Mouse (Mus musculus): ENCODE results near the gene Heatr5b. TPM values are rescaled to one million over a fixed set of nuclear protein-coding genes. Genes with fewer than 3 reads are reported as not detected.
"Not testable (repeated sequence)": the region's sequence is repeated elsewhere in the genome, so short reads cannot be mapped to it uniquely, and the experiment has no call there.

Heatr5b gene
- total RNA-seq (2017): 12.3 to 29.5 TPM (median 25.0 TPM) in 3 replicates

DNA sequence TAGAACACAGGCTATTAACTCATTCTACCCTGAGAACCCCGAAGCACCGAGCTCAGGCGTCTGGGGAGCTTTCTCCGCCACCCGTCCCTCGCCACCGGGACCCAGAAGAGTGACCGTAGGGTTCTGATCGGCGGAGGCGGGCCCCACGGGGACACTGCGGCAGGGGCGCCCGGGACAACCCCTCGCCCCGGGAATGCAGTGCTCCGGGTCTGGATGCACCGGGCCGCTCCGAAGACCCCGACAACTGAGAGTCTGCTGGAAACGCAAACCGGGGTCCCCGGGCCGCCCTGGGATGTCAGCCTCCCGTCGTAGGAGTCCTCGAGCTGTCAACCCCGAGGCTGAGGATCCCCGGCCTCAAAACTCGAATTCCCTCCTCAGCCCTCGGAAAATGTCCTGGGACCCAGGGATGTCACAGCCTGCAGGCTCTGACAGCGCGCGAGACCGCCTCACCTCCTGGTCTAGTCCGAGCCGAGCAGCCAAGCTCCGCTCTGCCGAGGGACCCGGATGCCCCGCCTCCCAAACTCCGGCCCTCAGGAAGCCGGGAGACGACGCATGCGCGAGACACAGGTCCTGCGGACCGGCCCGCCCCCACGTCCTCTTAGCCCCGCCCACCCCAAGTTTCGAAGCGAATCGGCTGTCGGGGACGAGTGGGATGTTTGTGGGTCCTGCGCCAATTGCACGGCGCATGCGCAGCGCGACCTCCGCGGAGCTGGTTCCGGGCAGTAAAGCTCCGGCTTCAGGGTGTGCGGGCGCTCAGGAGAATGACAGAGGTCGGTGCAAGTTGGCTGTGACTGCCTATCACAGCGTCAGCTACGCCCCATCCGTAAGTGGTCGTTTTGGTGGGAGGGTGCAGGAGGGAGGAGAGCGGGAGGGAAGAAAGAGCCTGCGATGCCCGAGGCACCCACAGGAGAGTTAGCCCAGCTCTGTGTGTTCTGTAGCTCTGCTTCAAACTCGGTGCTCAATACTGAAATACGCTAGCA is at the start of gene Heatr5b, which contains the start of gene Gpatch11:
Gene Heatr5b, minus strand, starts transcription at position 509 of the 980 bp plus-strand sequence.
Gene Gpatch11, plus strand, starts transcription at position 712 of the 980 bp plus-strand sequence.
- ATAC-seq (replicated peaks; ENCODE audit: insufficient number of reproducible peaks, low FRiP score, low TSS enrichment, poor library complexity, severe bottlenecking): peak; percentile 89

DNA sequence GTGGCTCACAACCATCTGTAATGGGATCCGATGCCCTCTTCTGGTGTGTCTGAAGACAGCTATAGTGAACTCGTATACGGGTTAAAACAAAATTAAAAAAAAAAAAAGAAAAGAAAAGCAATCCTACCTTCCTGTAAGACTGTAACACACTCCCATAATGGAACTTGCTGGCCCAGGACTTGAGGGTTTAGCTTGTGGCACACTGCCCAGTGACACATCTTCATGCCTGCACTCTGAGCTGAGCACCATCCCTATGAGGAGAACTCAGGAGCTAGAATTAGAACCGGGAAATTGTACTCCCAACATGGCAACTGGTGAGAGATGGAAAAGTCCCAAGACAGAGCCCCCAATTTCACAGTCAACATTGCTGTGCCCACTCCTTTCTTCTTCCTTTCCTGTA is 48.1 kb upstream of the Heatr5b start:
- no peak for ATAC-seq (replicated peaks; ENCODE audit: insufficient number of reproducible peaks, low FRiP score, low TSS enrichment, poor library complexity, severe bottlenecking)

DNA sequence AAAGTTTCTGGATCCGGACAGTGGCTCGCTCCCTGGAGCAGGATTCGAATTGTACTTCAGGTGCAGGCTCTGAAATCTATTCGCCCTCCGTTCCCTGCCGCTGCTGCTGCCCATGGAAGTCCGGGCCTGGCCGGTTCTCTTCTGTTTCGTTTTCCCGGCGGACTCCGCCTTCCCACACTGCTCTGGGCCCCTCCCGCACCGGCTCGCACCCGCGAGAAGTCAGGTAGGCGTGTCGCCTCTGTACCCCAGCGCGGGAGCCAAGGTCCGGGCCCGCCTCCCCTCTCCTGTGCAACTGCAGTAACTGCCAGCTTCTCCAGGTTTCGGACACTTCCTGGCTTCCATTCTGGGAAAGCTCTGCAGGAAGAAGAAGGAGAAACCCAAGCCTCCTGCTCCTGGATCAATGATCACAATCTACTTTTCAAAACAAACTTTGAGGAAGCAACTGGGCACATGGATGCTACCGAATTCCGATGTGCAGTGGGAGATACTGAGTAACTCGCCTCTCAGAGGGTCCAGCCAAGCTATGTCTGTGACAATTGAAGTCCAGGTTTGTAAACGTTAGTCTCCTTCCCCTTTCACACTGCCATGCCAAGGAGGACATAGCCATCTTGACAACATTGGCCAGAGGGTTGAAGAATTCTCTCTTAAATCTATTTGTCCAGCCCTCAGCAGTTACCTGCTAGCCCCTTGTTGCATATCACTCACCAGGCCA is 47.4 kb upstream of the Heatr5b start, which contains the start of gene Eif2ak2:
Gene Eif2ak2, minus strand, starts transcription at position 173 of the 712 bp plus-strand sequence.
- peak; percentile 77 for ATAC-seq (replicated peaks; ENCODE audit: insufficient number of reproducible peaks, low FRiP score, low TSS enrichment, poor library complexity, severe bottlenecking)

DNA sequence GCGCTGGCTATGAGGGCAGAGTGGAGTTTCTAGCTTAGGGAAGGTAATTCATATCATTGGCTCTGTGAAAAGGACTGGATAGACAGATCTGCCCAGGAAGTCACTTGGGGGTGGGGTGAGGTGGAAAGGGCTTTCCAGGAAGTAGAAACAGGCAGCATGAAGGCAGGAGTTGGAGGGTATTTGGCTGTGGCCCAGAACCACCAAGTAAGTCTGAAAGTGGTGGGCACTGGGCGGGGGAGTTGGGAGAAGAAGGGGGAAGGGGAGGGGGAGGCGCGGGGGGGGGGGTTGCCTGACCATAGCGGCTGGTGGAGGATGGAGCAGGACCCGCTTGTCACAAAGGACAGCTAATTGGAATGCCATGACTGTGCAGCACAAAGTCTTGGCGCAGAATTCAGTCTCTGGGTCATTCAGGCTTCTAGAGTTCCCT is 46.7 kb upstream of the Heatr5b start:
- no peak for ATAC-seq (replicated peaks; ENCODE audit: insufficient number of reproducible peaks, low FRiP score, low TSS enrichment, poor library complexity, severe bottlenecking)

DNA sequence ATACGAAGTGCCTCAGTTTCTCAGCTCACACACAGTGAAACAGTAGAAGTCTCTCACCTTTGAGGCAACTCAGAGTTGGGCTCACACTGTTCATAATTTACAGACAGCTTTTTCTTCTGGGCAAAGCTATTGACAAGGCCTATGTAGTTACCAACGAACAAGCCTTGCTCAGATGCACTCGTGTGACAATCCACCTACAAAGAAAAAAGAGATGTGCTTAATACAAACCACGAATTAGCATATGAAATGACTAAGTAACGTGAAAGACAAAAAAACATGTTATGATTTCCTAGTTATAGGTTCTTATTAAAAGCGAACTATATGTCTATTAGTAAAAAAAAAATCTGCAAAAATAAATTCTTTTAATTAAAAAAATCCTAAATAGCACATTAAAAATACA is 38.7 kb upstream of the Heatr5b start:
- no peak for ATAC-seq (replicated peaks; ENCODE audit: insufficient number of reproducible peaks, low FRiP score, low TSS enrichment, poor library complexity, severe bottlenecking)

DNA sequence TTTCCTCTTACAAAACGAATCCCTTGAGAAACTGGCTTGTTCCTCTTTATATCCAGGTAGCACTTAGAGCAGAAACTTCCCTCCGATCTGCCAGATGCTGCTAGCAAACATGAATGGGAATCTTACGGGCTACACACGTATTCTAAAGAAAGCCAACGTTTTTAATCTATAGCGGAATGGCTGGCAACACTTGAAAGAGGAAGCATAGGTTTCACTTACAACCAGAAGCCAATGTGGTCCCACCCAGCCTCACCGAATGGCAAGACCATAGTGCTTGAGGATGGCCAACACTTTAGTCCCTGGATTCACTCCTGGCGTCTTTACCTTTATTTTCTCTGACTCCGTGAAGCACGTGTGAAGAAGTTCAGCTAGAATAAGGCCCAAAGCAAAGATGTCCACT is 21.1 kb upstream of the Heatr5b start:
- ATAC-seq (replicated peaks; ENCODE audit: insufficient number of reproducible peaks, low FRiP score, low TSS enrichment, poor library complexity, severe bottlenecking): no peak

DNA sequence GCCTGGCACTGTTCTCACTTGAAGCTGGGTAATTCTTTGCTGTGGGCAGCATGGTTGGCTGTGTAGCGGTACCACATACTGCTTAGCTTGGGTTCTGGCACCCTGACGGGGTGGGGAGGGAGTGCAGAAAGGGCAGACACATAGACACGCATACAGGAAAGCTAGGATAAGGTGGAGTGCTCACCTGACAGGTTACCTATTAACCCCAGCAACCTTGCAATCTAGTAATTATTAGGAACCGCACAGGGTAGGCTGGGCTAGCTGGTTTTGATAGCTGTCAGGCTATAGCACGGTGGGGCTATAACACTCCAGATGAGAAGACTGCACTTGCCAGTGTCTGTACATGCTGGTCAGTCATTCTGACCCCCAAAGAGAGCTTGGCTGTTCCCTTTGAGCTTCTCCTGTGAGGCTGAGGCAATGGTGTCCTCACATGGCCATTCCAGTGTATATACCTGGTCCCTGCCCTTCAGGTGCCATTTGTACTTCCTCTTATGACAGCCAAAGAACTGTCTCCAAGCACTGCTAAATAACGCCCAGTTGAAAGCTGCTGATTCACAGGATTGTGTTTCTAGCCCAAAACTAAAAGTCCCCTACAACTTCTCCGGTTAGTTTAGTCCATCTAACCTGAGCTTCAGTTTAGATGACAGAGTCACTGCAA is 7.2 kb upstream of the Heatr5b start:
- ATAC-seq (replicated peaks; ENCODE audit: insufficient number of reproducible peaks, low FRiP score, low TSS enrichment, poor library complexity, severe bottlenecking): peak; percentile 29; the same call in 1 of the 2 replicates

DNA sequence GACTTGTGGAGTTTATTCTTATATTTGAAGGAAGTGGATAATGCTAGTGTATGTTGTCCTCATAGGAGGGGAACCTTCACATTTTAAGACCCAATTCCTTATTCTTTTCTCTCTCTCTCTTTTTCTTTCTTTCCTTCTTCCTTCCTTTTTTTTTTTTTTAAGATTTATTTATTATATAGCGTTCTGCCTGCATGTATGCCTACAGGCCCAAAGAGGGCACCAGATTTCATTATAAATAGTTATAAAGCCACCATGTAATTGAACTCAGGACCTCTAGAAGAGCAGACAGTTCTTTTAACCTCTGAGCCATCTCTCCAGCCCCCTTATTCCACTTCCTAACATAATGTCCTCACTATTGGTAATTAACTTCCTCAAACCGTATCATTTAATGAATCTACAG is 892 bp upstream of the Heatr5b start:
- no peak for ATAC-seq (replicated peaks; ENCODE audit: insufficient number of reproducible peaks, low FRiP score, low TSS enrichment, poor library complexity, severe bottlenecking)

DNA sequence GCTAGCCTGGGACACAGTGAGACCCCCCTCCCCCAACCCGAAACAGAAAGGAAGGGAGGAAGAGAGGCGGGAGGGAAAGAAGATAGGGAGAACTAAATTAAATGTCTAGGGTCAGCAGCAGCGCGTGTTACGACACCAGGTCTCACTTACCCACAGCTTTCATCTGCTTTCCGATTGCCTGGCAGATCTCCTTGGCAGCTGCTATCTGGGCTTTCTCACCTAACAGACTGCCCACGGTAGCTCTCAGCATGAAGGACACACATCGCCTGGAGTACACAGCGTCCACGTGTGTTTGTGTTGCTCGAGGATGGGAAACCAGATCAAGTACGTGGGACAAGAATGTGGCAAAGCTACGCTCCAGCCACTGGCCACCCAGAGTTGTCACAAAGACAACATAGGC is 10.8 kb downstream of the Heatr5b start:
- ATAC-seq (replicated peaks; ENCODE audit: insufficient number of reproducible peaks, low FRiP score, low TSS enrichment, poor library complexity, severe bottlenecking): no peak; the same call in 1 of the 2 replicates

DNA sequence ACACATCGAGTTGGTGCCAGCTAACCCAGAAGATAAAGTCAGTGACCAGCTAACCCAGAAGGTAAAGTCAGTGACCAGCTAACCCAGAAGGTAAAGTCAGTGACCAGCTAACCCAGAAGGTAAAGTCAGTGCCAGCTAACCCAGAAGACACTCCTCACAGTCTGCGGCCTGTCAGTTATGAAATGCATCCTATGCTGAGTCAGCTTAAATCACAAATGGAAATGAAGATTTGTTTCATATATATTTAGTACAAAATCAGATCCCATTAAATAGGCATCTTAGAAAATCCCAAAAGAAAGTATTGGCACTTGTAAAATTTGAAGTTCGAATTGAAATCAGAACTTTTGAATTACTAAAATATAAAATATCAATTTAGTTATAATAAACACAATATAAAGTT is 25.6 kb downstream of the Heatr5b start:
- no peak for ATAC-seq (replicated peaks; ENCODE audit: insufficient number of reproducible peaks, low FRiP score, low TSS enrichment, poor library complexity, severe bottlenecking)

DNA sequence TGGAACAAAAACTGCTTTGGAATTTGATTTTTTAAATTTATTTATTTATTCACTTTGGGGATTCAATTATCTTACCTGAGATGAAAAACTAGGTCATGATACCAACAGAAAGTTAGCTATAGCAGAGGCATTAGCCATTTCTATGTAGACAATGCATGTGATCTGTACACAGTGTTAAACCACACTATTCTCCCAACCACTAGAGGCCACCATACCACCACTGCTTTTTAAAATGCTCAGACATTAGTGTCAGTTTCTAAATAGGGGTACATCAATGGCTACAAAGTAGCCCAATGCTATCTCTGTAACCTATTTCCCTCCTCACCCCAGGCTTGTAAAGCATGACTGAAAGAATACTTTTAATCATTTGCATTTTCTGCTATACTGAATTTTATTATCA is 26.1 kb downstream of the Heatr5b start:
- no peak for ATAC-seq (replicated peaks; ENCODE audit: insufficient number of reproducible peaks, low FRiP score, low TSS enrichment, poor library complexity, severe bottlenecking)

DNA sequence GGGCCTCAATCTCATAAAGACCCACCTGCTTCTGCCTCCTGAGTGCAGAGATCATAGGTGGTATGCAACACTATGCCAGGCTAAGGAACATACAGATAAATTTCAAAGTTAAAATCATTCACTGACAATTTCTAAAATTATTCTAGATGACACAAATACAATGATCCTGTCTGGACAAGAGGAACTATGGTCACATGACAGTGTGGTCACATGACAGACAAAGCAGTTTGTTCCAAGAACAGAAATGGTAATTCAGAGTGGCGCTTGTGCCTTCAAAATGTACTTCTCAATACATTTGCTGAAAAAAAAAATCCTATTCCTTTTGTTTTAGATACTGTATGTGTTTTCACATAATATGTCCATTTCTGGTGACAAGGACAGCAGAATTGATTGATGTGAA is 37.9 kb downstream of the Heatr5b start:
- no peak for ATAC-seq (replicated peaks; ENCODE audit: insufficient number of reproducible peaks, low FRiP score, low TSS enrichment, poor library complexity, severe bottlenecking)

DNA sequence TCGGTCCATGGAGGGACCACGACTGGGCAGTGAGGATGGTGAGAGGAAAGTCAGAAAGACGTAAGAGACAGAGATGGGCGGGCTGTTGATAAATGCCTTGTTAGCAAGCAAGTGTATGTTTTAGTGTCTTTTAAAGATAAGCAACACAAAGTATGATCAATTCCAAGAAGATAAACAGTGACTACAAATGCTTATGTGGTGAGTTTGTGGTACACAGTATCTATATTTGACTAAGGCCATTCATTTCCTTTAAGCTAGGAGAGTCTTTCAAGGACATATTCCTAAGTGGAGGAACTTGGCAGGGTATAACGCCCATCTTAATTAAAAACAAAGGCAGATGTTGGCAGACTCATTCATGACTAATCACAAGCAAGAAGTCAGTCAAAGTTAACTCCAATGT is 40.8 kb downstream of the Heatr5b start:
- ATAC-seq (replicated peaks; ENCODE audit: insufficient number of reproducible peaks, low FRiP score, low TSS enrichment, poor library complexity, severe bottlenecking): no peak

DNA sequence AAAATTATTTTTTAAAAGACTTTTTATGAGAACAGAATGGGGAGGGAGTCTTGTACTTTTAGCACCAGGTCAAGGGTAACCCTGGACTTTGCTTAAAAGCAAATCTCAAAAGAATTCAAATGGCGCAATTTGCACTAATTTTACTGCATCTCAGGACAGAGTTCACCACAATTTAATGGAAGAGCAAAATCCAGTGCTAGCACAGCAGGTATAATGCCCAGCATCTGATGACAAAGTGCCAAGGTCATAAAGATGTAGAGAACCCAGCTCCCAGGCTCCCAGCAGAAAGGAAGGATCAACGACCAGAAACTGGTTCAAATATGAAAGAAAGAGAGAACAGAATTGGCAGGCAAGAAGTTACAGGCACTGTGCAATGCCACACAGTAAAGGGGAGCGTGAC is 43.0 kb downstream of the Heatr5b start:
- ATAC-seq (replicated peaks; ENCODE audit: insufficient number of reproducible peaks, low FRiP score, low TSS enrichment, poor library complexity, severe bottlenecking): no peak

DNA sequence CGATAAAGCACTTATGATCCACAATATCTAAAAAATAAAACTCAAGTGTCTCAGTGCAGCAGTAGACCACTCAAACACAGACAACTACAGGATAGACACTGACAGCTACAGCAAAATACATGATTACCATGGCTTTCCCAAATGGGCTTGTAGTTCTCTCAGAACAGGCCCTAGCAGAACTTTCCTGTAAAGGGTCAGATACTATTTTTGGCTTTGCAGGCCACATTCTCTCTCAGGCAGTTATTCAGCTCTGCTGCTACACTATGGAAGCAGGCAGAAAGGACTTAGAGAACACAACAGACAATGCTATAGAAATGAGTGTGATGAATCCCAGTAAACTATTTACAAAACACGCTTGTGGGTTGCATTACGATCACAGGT is 43.5 kb downstream of the Heatr5b start:
- no peak for ATAC-seq (replicated peaks; ENCODE audit: insufficient number of reproducible peaks, low FRiP score, low TSS enrichment, poor library complexity, severe bottlenecking)

DNA sequence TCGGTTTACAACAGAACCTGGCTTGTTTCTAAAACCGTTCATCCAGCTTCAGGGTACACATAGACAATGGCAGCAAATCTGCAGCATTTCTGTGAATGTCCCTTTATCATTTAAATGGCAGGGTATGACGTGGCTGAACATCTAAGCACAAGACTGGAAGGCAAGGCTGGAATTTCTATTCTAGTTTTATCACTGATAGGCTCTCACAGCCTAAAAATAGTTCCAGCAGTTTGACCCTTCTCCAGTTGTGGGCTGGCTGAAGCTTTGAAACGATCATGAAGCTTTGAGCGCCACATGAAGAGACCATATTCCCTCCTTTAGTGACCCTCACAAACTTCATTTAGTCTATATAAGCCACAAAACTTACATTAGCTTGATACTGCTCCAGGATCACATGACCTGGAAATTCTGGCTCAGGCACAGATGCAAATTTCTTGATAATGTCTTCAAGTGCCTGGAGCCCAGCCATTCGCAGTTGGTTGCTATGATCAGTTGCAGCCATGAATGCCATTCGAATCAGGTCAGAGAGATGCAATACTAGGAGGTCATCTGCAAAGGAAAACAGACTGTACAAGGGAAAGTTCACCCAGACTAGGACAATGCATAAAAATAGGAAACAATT is 44.0 kb downstream of the Heatr5b start:
- no peak for ATAC-seq (replicated peaks; ENCODE audit: insufficient number of reproducible peaks, low FRiP score, low TSS enrichment, poor library complexity, severe bottlenecking)

DNA sequence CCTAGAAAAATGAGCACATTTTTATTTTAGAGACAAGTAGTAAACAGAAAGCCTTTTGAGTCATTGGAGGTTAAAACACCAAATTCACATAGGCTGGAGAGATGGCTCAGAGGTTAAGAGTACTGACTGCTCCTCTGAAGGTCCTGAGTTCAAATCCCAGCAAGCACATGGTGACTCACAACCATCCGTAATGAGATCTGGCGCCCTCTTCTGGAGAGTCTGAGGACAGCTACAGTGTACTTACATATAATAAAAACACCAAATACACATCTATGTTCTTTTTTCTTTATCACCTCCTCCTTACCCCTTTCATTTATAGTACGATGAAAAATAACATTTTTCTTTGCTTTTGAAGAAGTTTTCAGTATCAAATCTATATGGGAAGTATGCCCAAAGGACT is 46.9 kb downstream of the Heatr5b start:
- not testable (repeated sequence) for ATAC-seq (replicated peaks; ENCODE audit: insufficient number of reproducible peaks, low FRiP score, low TSS enrichment, poor library complexity, severe bottlenecking)

DNA sequence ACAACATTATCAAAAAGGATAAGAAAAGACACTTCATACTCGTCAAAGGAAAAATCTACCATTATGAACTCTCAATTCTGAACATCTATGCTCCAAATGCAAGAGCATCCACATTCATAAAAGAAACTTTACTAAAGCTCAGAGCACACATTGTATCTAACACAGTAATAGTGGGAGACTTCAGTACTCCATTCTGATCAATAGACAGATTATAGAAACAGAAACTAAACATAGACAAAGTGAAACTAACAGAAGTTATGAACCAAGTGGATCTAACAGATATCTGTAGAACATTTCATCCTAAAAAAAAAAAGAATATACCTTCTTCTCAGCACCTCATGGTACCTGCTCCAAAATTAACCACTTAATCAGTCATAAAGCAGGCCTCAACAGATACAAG is 56.4 kb downstream of the Heatr5b start:
- no peak for ATAC-seq (replicated peaks; ENCODE audit: insufficient number of reproducible peaks, low FRiP score, low TSS enrichment, poor library complexity, severe bottlenecking)

DNA sequence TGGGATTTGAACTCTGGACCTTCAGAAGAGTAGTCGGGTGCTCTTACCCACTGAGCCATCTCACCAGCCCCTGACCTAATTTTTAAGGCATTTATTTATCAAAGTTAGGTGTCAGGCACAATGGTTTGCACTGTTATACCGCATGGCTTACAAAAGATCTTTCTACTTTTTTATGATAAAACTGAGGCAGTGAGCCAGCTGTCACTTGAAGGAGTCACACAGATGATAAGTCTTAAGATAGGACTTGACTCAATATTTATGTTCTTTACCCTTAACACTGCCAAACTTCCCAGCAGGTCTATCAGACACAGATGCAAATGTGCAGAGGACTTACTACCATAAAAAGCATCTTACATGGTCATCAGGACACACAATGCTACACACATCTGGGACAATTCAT is 62.8 kb downstream of the Heatr5b start:
- ATAC-seq (replicated peaks; ENCODE audit: insufficient number of reproducible peaks, low FRiP score, low TSS enrichment, poor library complexity, severe bottlenecking): no peak

Data from monocyte, adult 5-6 weeks (primary cell).